Mouse (Mus musculus) CD4-positive helper T cell, adult 2 months (primary cell): Measurements from ENCODE around the gene Opn4.

Source experiments
- DNase-seq: peaks from one replicate; pipeline ENCODE4 v3.0.0-alpha.2; 2012; ENCODE audit warnings: low read depth, missing footprints, low spot score

Opn4 gene

GRCm38 (mm10) chr14:34562393-34562792 lies 37.5 kb downstream of the Opn4 start:
- no peak for DNase-seq

GRCm38 (mm10) chr14:34561647-34562046 lies 38.3 kb downstream of the Opn4 start:
- DNase-seq = no peak

- DNase-seq = no peak
Measured at GRCm38 (mm10) chr14:34558947-34559346, 41.0 kb downstream of the Opn4 start.

- no peak for DNase-seq
Measured at GRCm38 (mm10) chr14:34555211-34555610, 44.7 kb downstream of the Opn4 start.

- no peak for DNase-seq
Measured at GRCm38 (mm10) chr14:34554047-34554446, 45.9 kb downstream of the Opn4 start.

GRCm38 (mm10) chr14:34553470-34553869 lies 46.5 kb downstream of the Opn4 start:
- DNase-seq = no peak

GRCm38 (mm10) chr14:34552226-34552625 lies 47.7 kb downstream of the Opn4 start:
- DNase-seq = no peak

GRCm38 (mm10) chr14:34549004-34549671 lies 50.8 kb downstream of the Opn4 start:
- peak; percentile 71 for DNase-seq

GRCm38 (mm10) chr14:34548391-34549001 lies 51.4 kb downstream of the Opn4 start:
- no peak for DNase-seq

- no peak for DNase-seq
Measured at GRCm38 (mm10) chr14:34544545-34544944, 55.4 kb downstream of the Opn4 start.

- DNase-seq = no peak
Measured at GRCm38 (mm10) chr14:34544001-34544400, 55.9 kb downstream of the Opn4 start.

GRCm38 (mm10) chr14:34543596-34543995 lies 56.3 kb downstream of the Opn4 start:
- no peak for DNase-seq

- DNase-seq = no peak
Measured at GRCm38 (mm10) chr14:34541896-34542295, 58.0 kb downstream of the Opn4 start.

GRCm38 (mm10) chr14:34540685-34541162 lies 59.2 kb downstream of the Opn4 start:
- DNase-seq = no peak
